Mouse (Mus musculus) thymus, adult 2 months (tissue): Measurements from ENCODE around the gene Nudt16. TPM values are rescaled to one million over a fixed set of nuclear protein-coding genes. Genes with fewer than 3 reads are reported as not detected.
"Not testable (repeated sequence)": the region's sequence is repeated elsewhere in the genome, so short reads cannot be mapped to it uniquely, and the experiment has no call there.

Experiments used
- DNase-seq: peaks from one replicate; pipeline ENCODE4 v3.0.0; 2021
- H3K27ac ChIP-seq: fragments of 200-500 bp; 2 replicates; pipeline ENCODE4 v1.5.1; 2012; ENCODE audit warnings: low read length, control low read depth; ENCODE audit not compliant: control insufficient read depth, insufficient read depth
- H3K27me3 ChIP-seq: fragments of 200-500 bp; 2 replicates; pipeline ENCODE4 v1.6.1; 2012; ENCODE audit warnings: mild to moderate bottlenecking, low read length, moderate library complexity, mixed read lengths; ENCODE audit not compliant: control insufficient read depth, insufficient read depth
- H3K36me3 ChIP-seq: fragments of 200-500 bp; 2 replicates; pipeline ENCODE4 v1.6.1; 2012; ENCODE audit warnings: mild to moderate bottlenecking, low read length, moderate library complexity; ENCODE audit not compliant: control insufficient read depth, insufficient read depth
- H3K4me1 ChIP-seq: fragments of 200-500 bp; replicated peaks from 2 replicates; pipeline ENCODE4 v1.6.1; 2012; ENCODE audit warnings: low read length; ENCODE audit not compliant: control insufficient read depth, insufficient read depth
- H3K4me3 ChIP-seq: fragments of 200-500 bp; 2 replicates; pipeline ENCODE4 v1.5.1; 2012; ENCODE audit warnings: mild to moderate bottlenecking, low read length, control low read depth, moderate library complexity; ENCODE audit not compliant: control insufficient read depth, insufficient read depth
- CTCF ChIP-seq: fragments of 200-500 bp; IDR thresholded peaks from 2 replicates; pipeline ENCODE4 v1.5.1; 2012; ENCODE audit warnings: mild to moderate bottlenecking, control low read depth, low read length, moderate library complexity, borderline replicate concordance; ENCODE audit not compliant: control insufficient read depth, poor library complexity, insufficient read depth; ENCODE audit errors: extremely low read depth
- POLR2A ChIP-seq: fragments of 200-500 bp; IDR thresholded peaks from 2 replicates; pipeline ENCODE4 v1.6.1; 2012; ENCODE audit warnings: mild to moderate bottlenecking, low read length, control low read depth, moderate library complexity; ENCODE audit not compliant: control insufficient read depth, poor library complexity, insufficient read depth; ENCODE audit errors: extremely low read depth
- WGBS: fragments of 180-500 bp; shearing (Covaris S2); methylation state at CpG from one replicate; pipeline ENCODE4 v1.1.7; 2018; 5-methylcytosine and 5-hydroxymethylcytosine counted together
- polyA plus RNA-seq: library from polyadenylated mRNA; depleted of rRNA; stranded (reverse); fragments of >200 nt; gene quantifications from 2 replicates; pipeline ENCODE4 v1.2.3, GENCODE M21; 2012; rRNA removed

Gene Nudt16
- polyA plus RNA-seq = 42.7 and 49.9 TPM in 2 replicates

DNA sequence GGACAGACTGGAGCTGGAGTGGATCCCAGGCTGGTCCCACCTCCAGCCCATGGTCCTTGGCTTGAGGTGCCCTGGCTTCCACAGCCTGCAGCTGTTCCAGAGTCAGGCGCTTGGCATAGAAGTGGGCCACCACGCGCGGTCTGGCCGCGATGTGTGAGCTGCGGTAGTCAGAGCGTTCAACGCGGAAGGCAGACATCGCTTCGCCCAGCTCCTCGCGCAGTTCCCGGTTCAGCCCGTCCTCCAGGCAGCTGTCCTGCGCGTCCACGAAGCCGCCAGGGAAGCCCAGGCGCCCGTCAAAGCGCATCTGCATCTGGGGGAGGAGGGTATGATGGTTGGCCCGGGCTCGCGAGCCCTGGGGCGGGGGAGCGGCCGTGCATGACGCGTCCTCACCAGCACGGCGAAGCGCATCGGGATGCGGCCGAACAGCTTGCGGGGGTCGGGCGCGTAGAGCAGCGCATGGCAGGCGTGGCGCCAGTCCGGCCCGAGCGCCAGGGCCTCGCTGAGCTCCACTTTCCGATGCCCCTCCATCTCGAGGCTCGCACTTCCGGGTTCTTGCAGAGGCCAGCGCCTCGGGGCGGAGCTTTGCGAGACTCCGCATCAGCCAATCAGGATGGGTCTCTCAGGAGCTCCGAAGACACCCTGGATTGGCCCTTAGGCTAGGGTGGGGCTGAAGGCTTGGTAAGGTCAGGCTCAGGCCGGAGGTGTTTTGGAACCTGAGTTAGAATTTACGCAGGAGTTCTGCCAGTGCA lies at the start of gene Nudt16:
Gene Nudt16 (minus strand): TSS at position 572 of the 749 bp plus-strand sequence.
- TF ChIP-seq POLR2A (peak; percentile 96), CTCF (no peak; the same call in 1 of the 2 replicates)
- H3K4me1 ChIP-seq = peaks cover 28% of the 10 kb centered on the region
- WGBS = under 1% methylated on average over 60 of the region's 60 CpGs

DNA sequence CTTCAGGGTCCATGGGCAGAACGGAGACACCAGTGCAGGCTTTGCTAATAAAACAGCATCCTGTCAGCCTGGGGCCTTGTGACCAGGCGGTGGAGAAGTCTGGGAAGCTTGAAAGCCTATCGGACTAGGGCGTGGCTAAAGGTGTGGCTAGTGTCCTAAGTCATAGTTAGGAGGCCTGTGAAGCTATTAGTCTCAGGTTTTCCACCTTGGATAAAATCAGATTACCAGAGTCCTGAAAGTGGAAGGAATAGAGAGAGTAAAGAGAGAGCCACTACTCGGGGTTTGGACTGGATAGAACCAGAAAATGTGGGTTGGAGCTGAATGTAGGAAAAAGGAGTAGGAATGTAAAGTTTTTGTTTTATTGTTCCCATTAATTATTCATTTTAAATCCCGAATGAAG lies 13.4 kb upstream of the Nudt16 start, which contains the start of gene 1700080E11Rik:
Gene 1700080E11Rik (minus strand): TSS at position 101 of the 400 bp plus-strand sequence.
- 86% methylated on average over 6 of the region's 6 CpGs for WGBS
- Histone ChIP-seq H3K4me3 (no peak within 1 kb of the TSS), H3K27me3 (no peaks in the 10 kb centered on the region)

More for the DNA sequence above, at the start of gene Nudt16:
- no peaks in the 10 kb centered on the region for H3K27me3 ChIP-seq
- no peaks in the 10 kb centered on the region for H3K36me3 ChIP-seq
- DNase-seq = peak; percentile 93
- H3K27ac ChIP-seq = peak within 1 kb of the TSS; percentile 7
- peak within 1 kb of the TSS; percentile 78 for H3K4me3 ChIP-seq

DNA sequence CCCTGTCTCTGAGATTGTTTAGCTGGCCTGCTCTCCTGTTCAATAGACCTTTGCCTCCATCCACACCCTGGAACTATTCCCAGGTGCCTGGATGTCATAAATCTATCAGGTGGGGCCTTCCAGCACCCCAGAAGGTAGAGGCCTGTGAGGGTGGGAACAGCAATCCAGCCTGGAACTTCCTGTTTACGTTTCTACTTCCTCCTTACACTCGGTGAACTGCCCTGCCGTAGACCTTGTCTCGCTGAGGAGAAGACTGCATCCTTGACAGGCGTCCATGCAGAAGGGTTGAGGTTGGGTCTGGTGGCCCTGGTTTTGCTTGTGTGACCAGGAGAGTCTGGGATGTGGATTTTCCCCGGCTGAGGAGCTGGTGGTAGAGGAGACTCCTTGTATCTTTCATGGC lies 7.6 kb upstream of the Nudt16 start:
- Histone ChIP-seq H3K36me3 (no peaks in the 10 kb centered on the region), H3K27ac (no peak overlapping the region), H3K4me3 (no peak overlapping the region), H3K4me1 (peaks cover 5% of the 10 kb centered on the region), H3K27me3 (no peaks in the 10 kb centered on the region)
- TF ChIP-seq POLR2A (no peak), CTCF (no peak)
- DNase-seq = no peak
- WGBS = 63% methylated on average over 6 of the region's 6 CpGs

More for the DNA sequence above, 13.4 kb upstream of the Nudt16 start, which contains the start of gene 1700080E11Rik:
- Histone ChIP-seq H3K27ac (no peak within 1 kb of the TSS), H3K36me3 (no peaks in the 10 kb centered on the region), H3K4me1 (no peaks in the 10 kb centered on the region)
- DNase-seq = no peak
- TF ChIP-seq POLR2A = no peak
- no peak for TF ChIP-seq CTCF

DNA sequence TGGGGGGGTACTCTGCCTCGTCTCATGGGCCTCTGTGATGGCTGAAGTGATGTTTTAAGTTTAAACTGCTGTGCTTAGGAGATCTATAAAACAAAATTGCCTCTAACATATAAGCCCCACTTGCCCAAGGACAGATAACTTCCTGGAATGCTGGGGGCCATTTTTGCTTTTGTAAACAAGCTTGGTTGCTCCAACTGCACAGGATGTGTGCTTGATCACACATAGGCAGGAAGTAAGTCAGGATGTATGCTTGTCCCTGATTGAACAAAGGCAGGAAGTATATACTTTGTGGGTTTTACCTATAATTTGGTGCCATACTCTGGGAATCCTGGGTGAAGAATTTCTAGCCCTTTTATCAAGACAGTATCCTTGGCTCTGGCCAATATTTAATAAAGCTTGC lies 4.8 kb upstream of the Nudt16 start:
- no peaks in the 10 kb centered on the region for H3K36me3 ChIP-seq
- 91% methylated on average over 1 of the region's 1 CpGs for WGBS
- no peak for TF ChIP-seq CTCF
- no peak for TF ChIP-seq POLR2A
- no peak overlapping the region for H3K4me3 ChIP-seq
- H3K27me3 ChIP-seq = no peaks in the 10 kb centered on the region
- no peak for DNase-seq
- no peak overlapping the region for H3K27ac ChIP-seq
- H3K4me1 ChIP-seq = peaks cover 15% of the 10 kb centered on the region

DNA sequence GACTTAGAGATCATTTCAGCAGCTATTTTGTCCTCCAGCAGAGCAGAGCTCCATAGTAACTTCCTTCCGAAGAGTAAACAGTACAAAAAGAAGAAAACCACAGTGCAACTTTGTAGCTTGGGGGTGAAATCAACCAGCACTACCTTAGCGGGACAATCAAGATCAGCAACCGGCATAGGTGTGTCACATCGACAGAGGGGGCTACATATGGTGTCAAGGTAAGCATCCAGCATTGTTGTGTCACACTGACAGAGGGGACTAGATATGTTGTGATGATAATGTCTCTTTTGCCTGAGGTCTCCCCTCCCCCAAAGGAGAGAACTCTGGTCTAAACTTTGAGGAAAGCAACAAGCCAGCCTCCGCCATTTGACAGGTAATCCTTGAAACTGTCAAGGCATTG lies 2.9 kb upstream of the Nudt16 start:
- Histone ChIP-seq H3K4me1 (peaks cover 28% of the 10 kb centered on the region), H3K4me3 (no peak overlapping the region), H3K27me3 (no peaks in the 10 kb centered on the region), H3K36me3 (no peaks in the 10 kb centered on the region), H3K27ac (peak overlapping the region; percentile 69)
- WGBS = 28% methylated on average over 5 of the region's 5 CpGs
- TF ChIP-seq POLR2A (no peak), CTCF (no peak)
- peak; percentile 30 for DNase-seq

DNA sequence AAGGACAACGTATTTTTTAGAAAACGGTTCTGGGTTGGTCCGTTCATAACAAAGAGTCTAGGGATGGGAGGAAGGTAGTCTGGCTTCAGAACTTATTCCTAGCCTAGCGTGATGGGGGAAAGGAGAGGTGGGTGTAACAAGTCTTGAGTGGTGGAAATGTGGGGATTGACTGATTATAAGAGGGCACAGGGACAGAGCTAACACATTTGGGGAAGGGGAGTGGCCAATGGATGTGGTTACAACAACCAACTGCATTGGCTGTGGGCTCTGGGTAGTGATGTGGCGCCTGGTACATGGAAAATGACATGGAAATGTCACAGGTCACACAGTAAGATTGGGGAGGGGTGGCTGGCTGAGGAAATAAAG lies 361 bp upstream of the Nudt16 start:
- Histone ChIP-seq H3K36me3 (no peaks in the 10 kb centered on the region), H3K27me3 (no peaks in the 10 kb centered on the region), H3K4me3 (peak overlapping the region; percentile 78; the same call in 1 of the 2 replicates), H3K27ac (peak overlapping the region; percentile 2; the same call in 1 of the 2 replicates), H3K4me1 (peaks cover 28% of the 10 kb centered on the region)
- WGBS = 23% methylated on average over 5 of the region's 5 CpGs
- no peak for DNase-seq
- no peak for TF ChIP-seq CTCF
- no peak for TF ChIP-seq POLR2A

DNA sequence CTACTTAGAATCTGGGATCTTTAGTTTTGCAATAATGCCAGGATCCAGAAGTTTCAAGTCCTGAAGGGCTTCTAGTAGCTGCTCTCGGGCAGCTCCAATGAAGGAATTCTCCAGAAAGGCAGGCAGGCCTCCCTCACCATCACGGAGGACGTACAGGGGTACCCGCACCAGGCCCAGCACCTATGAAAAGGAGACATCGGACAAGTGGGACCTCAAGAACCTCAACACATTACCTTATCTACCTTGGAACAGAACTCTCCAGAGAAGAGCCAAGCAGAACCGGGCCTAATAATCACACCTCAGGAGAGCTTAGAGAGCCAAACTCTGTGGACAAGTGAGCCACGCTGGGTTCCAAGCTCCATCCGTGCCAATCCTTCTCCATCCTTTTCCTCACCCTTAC lies 1.3 kb downstream of the Nudt16 start:
- Histone ChIP-seq H3K27ac (no peak overlapping the region), H3K4me1 (peaks cover 28% of the 10 kb centered on the region), H3K4me3 (no peak overlapping the region), H3K27me3 (no peaks in the 10 kb centered on the region), H3K36me3 (no peaks in the 10 kb centered on the region)
- no peak for DNase-seq
- TF ChIP-seq CTCF (no peak), POLR2A (no peak)
- 97% methylated on average over 8 of the region's 8 CpGs for WGBS

DNA sequence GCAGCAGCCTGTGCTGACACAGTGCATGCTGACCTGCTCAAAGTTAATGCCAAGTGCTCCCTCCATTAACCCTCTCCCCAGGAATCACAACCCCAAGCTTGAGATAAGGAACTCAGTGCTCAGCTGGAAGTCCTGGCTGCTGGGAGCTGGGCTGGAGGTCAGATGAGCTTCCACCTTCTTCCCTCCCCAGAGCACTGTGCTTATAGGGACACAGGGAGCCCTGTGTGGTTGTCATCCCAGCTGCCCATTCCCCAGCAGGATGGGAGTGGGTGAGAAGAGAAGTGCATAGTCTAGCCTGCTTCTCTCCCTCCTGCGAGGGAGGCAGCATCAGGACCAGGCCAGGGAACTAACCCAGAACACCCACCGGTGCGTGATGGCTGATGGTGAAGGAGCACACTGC lies 6.4 kb downstream of the Nudt16 start:
- not testable (repeated sequence) for H3K27ac ChIP-seq, H3K27me3 ChIP-seq, H3K4me3 ChIP-seq, H3K36me3 ChIP-seq, H3K4me1 ChIP-seq, DNase-seq
- WGBS = 98% methylated on average over 3 of the region's 3 CpGs
